Mouse (Mus musculus): ENCODE results near the gene Braf. TPM values are rescaled to one million over a fixed set of nuclear protein-coding genes. Genes with fewer than 3 reads are reported as not detected.

Braf gene
- polyA plus RNA-seq, 1 experiment from 2014 or later, result 15.8 TPM

- Histone ChIP-seq H3K4me3 (replicated peaks; ENCODE audit: low read length) (no peak overlapping the region), H3K9me3 (replicated peaks; ENCODE audit: control insufficient read depth, low read length) (no peaks in the 10 kb centered on the region), H3K27me3 (ENCODE audit: control insufficient read depth, insufficient read depth, low read length) (no peaks in the 10 kb centered on the region), H3K4me2 (ENCODE audit: low read depth, low read length) (no peak overlapping the region), H3K9ac (ENCODE audit: low read length) (no peak overlapping the region), H3K27ac (ENCODE audit: low read length) (no peak overlapping the region), H3K36me3 (ENCODE audit: control insufficient read depth, insufficient read depth, low read length) (peaks cover 7% of the 10 kb centered on the region), H3K4me1 (ENCODE audit: control insufficient read depth, insufficient read depth, low read length) (no peaks in the 10 kb centered on the region)
- 90% methylated on average over 3 of the region's 3 CpGs for WGBS
- no peak for ATAC-seq (ENCODE audit: insufficient read depth, low FRiP score)
These were observed 124.4 kb downstream of the Braf start for GRCm38 (mm10) chr6:39600851-39601250.

- Histone ChIP-seq H3K27me3 (ENCODE audit: control insufficient read depth, insufficient read depth, low read length) (no peaks in the 10 kb centered on the region), H3K4me1 (ENCODE audit: control insufficient read depth, insufficient read depth, low read length) (peaks cover 12% of the 10 kb centered on the region), H3K27ac (ENCODE audit: low read length) (peak within 1 kb of the TSS; percentile 93), H3K4me3 (replicated peaks; ENCODE audit: low read length) (peak within 1 kb of the TSS; percentile 88), H3K4me2 (ENCODE audit: low read depth, low read length) (peak within 1 kb of the TSS; percentile 70), H3K9me3 (replicated peaks; ENCODE audit: control insufficient read depth, low read length) (no peaks in the 10 kb centered on the region), H3K36me3 (ENCODE audit: control insufficient read depth, insufficient read depth, low read length) (0 out of 2 replicates have a peak, but pooled peaks cover 10% of the 10 kb centered on the region), H3K9ac (ENCODE audit: low read length) (peak within 1 kb of the TSS; percentile 97)
- whole genome bisulfite sequencing, result under 1% methylated on average over 56 of the region's 56 CpGs
- peak; percentile 98 for ATAC-seq (ENCODE audit: insufficient read depth, low FRiP score)
These were observed 132.7 kb downstream of the Braf start, which contains the start of gene Ndufb2 for GRCm38 (mm10) chr6:39592401-39593214. Ndufb2 (plus strand) TSS chr6:39592574.

GRCm38 (mm10) chr6:39591481-39591880, 133.8 kb downstream of the Braf start:
- H3K27me3 ChIP-seq (ENCODE audit: control insufficient read depth, insufficient read depth, low read length), result no peaks in the 10 kb centered on the region
- no peak overlapping the region for H3K4me3 ChIP-seq (replicated peaks; ENCODE audit: low read length)
- H3K27ac ChIP-seq (ENCODE audit: low read length), result no peak overlapping the region
- H3K4me1 ChIP-seq (ENCODE audit: control insufficient read depth, insufficient read depth, low read length), result peaks cover 12% of the 10 kb centered on the region
- H3K36me3 ChIP-seq (ENCODE audit: control insufficient read depth, insufficient read depth, low read length), result 0 out of 2 replicates have a peak, but pooled peaks cover 10% of the 10 kb centered on the region
- no peaks in the 10 kb centered on the region for H3K9me3 ChIP-seq (replicated peaks; ENCODE audit: control insufficient read depth, low read length)
- no peak overlapping the region for H3K9ac ChIP-seq (ENCODE audit: low read length)
- WGBS, result 88% methylated on average over 4 of the region's 4 CpGs
- ATAC-seq (ENCODE audit: insufficient read depth, low FRiP score), result no peak
- peak overlapping the region; percentile 70; the same call in 1 of the 2 replicates for H3K4me2 ChIP-seq (ENCODE audit: low read depth, low read length)

- WGBS, result 88% methylated on average over 6 of the region's 6 CpGs
- Histone ChIP-seq H3K27me3 (ENCODE audit: control insufficient read depth, insufficient read depth, low read length) (no peaks in the 10 kb centered on the region), H3K27ac (ENCODE audit: low read length) (no peak within 1 kb of the TSS), H3K9ac (ENCODE audit: low read length) (no peak within 1 kb of the TSS), H3K4me1 (ENCODE audit: control insufficient read depth, insufficient read depth, low read length) (no peaks in the 10 kb centered on the region), H3K36me3 (ENCODE audit: control insufficient read depth, insufficient read depth, low read length) (peaks cover 10% of the 10 kb centered on the region; the same call in 1 of the 2 replicates), H3K9me3 (replicated peaks; ENCODE audit: control insufficient read depth, low read length) (no peaks in the 10 kb centered on the region), H3K4me3 (replicated peaks; ENCODE audit: low read length) (no peak within 1 kb of the TSS), H3K4me2 (ENCODE audit: low read depth, low read length) (no peak within 1 kb of the TSS)
- ATAC-seq (ENCODE audit: insufficient read depth, low FRiP score), result no peak
These were observed 139.7 kb downstream of the Braf start, which contains the start of gene Gm42420 for GRCm38 (mm10) chr6:39585517-39585916. Gm42420 (plus strand) TSS chr6:39585753.

- H3K27ac ChIP-seq (ENCODE audit: low read length), result no peak overlapping the region
- no peak overlapping the region for H3K9ac ChIP-seq (ENCODE audit: low read length)
- no peak overlapping the region for H3K4me3 ChIP-seq (replicated peaks; ENCODE audit: low read length)
- no peak overlapping the region for H3K4me2 ChIP-seq (ENCODE audit: low read depth, low read length)
- peaks cover 2% of the 10 kb centered on the region for H3K36me3 ChIP-seq (ENCODE audit: control insufficient read depth, insufficient read depth, low read length)
- H3K9me3 ChIP-seq (replicated peaks; ENCODE audit: control insufficient read depth, low read length), result no peaks in the 10 kb centered on the region
- H3K4me1 ChIP-seq (ENCODE audit: control insufficient read depth, insufficient read depth, low read length), result no peaks in the 10 kb centered on the region
- H3K27me3 ChIP-seq (ENCODE audit: control insufficient read depth, insufficient read depth, low read length), result no peaks in the 10 kb centered on the region
- ATAC-seq (ENCODE audit: insufficient read depth, low FRiP score), result no peak; the same call in 1 of the 2 replicates
- 75% methylated on average over 7 of the region's 7 CpGs for WGBS
These were observed 144.0 kb downstream of the Braf start for GRCm38 (mm10) chr6:39581087-39581784.

- no peak for ATAC-seq (ENCODE audit: insufficient read depth, low FRiP score)
- Histone ChIP-seq H3K4me3 (replicated peaks; ENCODE audit: low read length) (no peak overlapping the region), H3K27me3 (ENCODE audit: control insufficient read depth, insufficient read depth, low read length) (no peaks in the 10 kb centered on the region), H3K4me2 (ENCODE audit: low read depth, low read length) (no peak overlapping the region), H3K9ac (ENCODE audit: low read length) (no peak overlapping the region), H3K36me3 (ENCODE audit: control insufficient read depth, insufficient read depth, low read length) (peaks cover 2% of the 10 kb centered on the region), H3K4me1 (ENCODE audit: control insufficient read depth, insufficient read depth, low read length) (no peaks in the 10 kb centered on the region), H3K9me3 (replicated peaks; ENCODE audit: control insufficient read depth, low read length) (no peaks in the 10 kb centered on the region), H3K27ac (ENCODE audit: low read length) (no peak overlapping the region)
- WGBS, result 69% methylated on average over 2 of the region's 2 CpGs
These were observed 144.7 kb downstream of the Braf start for GRCm38 (mm10) chr6:39580558-39580957.

- Histone ChIP-seq H3K27ac (ENCODE audit: low read length) (no peak overlapping the region), H3K4me3 (replicated peaks; ENCODE audit: low read length) (no peak overlapping the region), H3K9ac (ENCODE audit: low read length) (no peak overlapping the region), H3K9me3 (replicated peaks; ENCODE audit: control insufficient read depth, low read length) (no peaks in the 10 kb centered on the region), H3K36me3 (ENCODE audit: control insufficient read depth, insufficient read depth, low read length) (peaks cover 2% of the 10 kb centered on the region), H3K4me1 (ENCODE audit: control insufficient read depth, insufficient read depth, low read length) (peaks cover 6% of the 10 kb centered on the region), H3K4me2 (ENCODE audit: low read depth, low read length) (no peak overlapping the region), H3K27me3 (ENCODE audit: control insufficient read depth, insufficient read depth, low read length) (no peaks in the 10 kb centered on the region)
- 84% methylated on average over 7 of the region's 7 CpGs for WGBS
- ATAC-seq (ENCODE audit: insufficient read depth, low FRiP score), result no peak
These were observed 145.7 kb downstream of the Braf start for GRCm38 (mm10) chr6:39579552-39579951.

GRCm38 (mm10) chr6:39574951-39575350, 150.3 kb downstream of the Braf start:
- 68% methylated on average over 7 of the region's 7 CpGs for WGBS
- peak overlapping the region; percentile 94 for H3K9ac ChIP-seq (ENCODE audit: low read length)
- peak overlapping the region; percentile 82 for H3K4me3 ChIP-seq (replicated peaks; ENCODE audit: low read length)

GRCm38 (mm10) chr6:39574555-39574869, 150.8 kb downstream of the Braf start:
- Histone ChIP-seq H3K4me2 (ENCODE audit: low read depth, low read length) (peak overlapping the region; percentile 69), H3K27ac (ENCODE audit: low read length) (peak overlapping the region; percentile 87; the same call in 1 of the 2 replicates), H3K27me3 (ENCODE audit: control insufficient read depth, insufficient read depth, low read length) (no peaks in the 10 kb centered on the region), H3K36me3 (ENCODE audit: control insufficient read depth, insufficient read depth, low read length) (peaks cover 2% of the 10 kb centered on the region; the same call in 1 of the 2 replicates), H3K9me3 (replicated peaks; ENCODE audit: control insufficient read depth, low read length) (no peaks in the 10 kb centered on the region), H3K4me1 (ENCODE audit: control insufficient read depth, insufficient read depth, low read length) (peaks cover 11% of the 10 kb centered on the region), H3K4me3 (replicated peaks; ENCODE audit: low read length) (peak overlapping the region; percentile 82), H3K9ac (ENCODE audit: low read length) (peak overlapping the region; percentile 94)
- ATAC-seq (ENCODE audit: insufficient read depth, low FRiP score), result no peak; the same call in 1 of the 2 replicates
- 23% methylated on average over 10 of the region's 10 CpGs for WGBS

More at GRCm38 (mm10) chr6:39574951-39575350, 150.3 kb downstream of the Braf start:
- Histone ChIP-seq H3K4me2 (ENCODE audit: low read depth, low read length) (peak overlapping the region; percentile 69), H3K36me3 (ENCODE audit: control insufficient read depth, insufficient read depth, low read length) (peaks cover 2% of the 10 kb centered on the region; the same call in 1 of the 2 replicates), H3K9me3 (replicated peaks; ENCODE audit: control insufficient read depth, low read length) (no peaks in the 10 kb centered on the region), H3K27ac (ENCODE audit: low read length) (no peak overlapping the region), H3K27me3 (ENCODE audit: control insufficient read depth, insufficient read depth, low read length) (no peaks in the 10 kb centered on the region), H3K4me1 (ENCODE audit: control insufficient read depth, insufficient read depth, low read length) (peaks cover 11% of the 10 kb centered on the region)
- no peak for ATAC-seq (ENCODE audit: insufficient read depth, low FRiP score)

All from stomach, embryonic 16.5 days (tissue).